9 mouse cellular contexts compared by ENCODE assay signal in the genomic region with DNA sequence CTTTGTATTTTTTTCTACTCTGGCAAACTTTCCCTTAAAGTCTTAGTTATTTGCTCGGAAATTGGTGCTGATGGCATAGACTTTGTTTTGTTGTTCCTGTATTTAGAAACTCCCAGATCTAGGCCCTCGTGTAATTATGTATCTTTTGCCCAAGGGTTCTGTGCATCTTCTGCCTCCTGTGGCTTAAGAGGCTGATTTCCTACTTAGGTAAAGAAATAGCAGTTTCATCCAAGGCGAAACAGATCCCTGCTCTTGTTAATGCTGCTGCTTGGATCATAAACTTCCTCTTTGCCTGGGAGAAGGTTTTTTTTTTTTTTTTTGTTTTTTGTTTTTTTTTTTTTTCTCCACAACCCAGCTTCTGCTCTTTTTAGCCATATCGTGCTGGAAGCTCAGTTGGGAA. TPM values are rescaled to one million over a fixed set of nuclear protein-coding genes. Genes with fewer than 3 reads are reported as not detected.
DNase-seq lines count a peak whose midpoint lies in the region; ATAC-seq and TF ChIP-seq lines count a peak whose summit lies in the region.
"Had no signal": no experiment of that assay in that cellular context is flagged by ENCODE, and none has a peak within 500 bp of the region (broad histone marks: within the 10 kb centered on the region; RNA-seq: fewer than 3 reads in every experiment).

No protein-coding gene starts in this region.

- no peak for DNase-seq in layer of hippocampus, adult 2 months (ENCODE audit: low spot score in 2 of 2)
- no peak for DNase-seq in layer of hippocampus, adult 11-12 months (ENCODE audit: low spot score)
- DNase-seq in forebrain, embryonic 11.5 days (ENCODE audit: low spot score) = no peak
- no peak for DNase-seq in Muller cell, postnatal 12 days (ENCODE audit: inconsistent ontology term)
- no peak for DNase-seq in right cerebral cortex, postnatal 4 days
- no peak for DNase-seq in frontal cortex, postnatal 14 days (ENCODE audit: low spot score in 2 of 2)

- no peaks in the 10 kb centered on the region for H3K27me3 ChIP-seq in forebrain, embryonic 11.5 days (ENCODE audit: control insufficient read depth, insufficient read depth, low read length)
- H3K27me3 ChIP-seq in intestine, embryonic 16.5 days (replicated peaks; ENCODE audit: control insufficient read depth, insufficient read depth, low read length) = no peaks in the 10 kb centered on the region
- H3K27me3 ChIP-seq in neural tube, embryonic 13.5 days = no peaks in the 10 kb centered on the region

- 54% methylated on average over 4 of the region's 4 CpGs for whole genome bisulfite sequencing in forebrain, embryonic 11.5 days
- 43% methylated on average over 4 of the region's 4 CpGs for WGBS in intestine, embryonic 16.5 days
- 44% methylated on average over 4 of the region's 4 CpGs for WGBS in neural tube, embryonic 13.5 days

- peak overlapping the region; percentile 99 for H3K27ac ChIP-seq in layer of hippocampus, adult 2 months
- H3K27ac ChIP-seq in forebrain, embryonic 11.5 days (ENCODE audit: low read depth, low read length) = no peak overlapping the region
- peak overlapping the region; percentile 36; the same call in 1 of the 2 replicates for H3K27ac ChIP-seq in intestine, embryonic 16.5 days (ENCODE audit: low read length)
- H3K27ac ChIP-seq in neural tube, embryonic 13.5 days (replicated peaks) = no peak overlapping the region

- peak overlapping the region; percentile 84; the same call in 1 of the 2 replicates for H3K4me3 ChIP-seq in layer of hippocampus, adult 2 months
- no peak overlapping the region for H3K4me3 ChIP-seq in forebrain, embryonic 11.5 days (ENCODE audit: low read depth, low read length)
- no peak overlapping the region for H3K4me3 ChIP-seq in intestine, embryonic 16.5 days (ENCODE audit: low read length)
- no peak overlapping the region for H3K4me3 ChIP-seq in neural tube, embryonic 13.5 days

- no peak overlapping the region for H3K9ac ChIP-seq in forebrain, embryonic 11.5 days (ENCODE audit: low read length)
- no peak overlapping the region for H3K9ac ChIP-seq in intestine, embryonic 16.5 days (ENCODE audit: low read depth, low read length)
- H3K9ac ChIP-seq in neural tube, embryonic 13.5 days = no peak overlapping the region

- H3K4me1 ChIP-seq in forebrain, embryonic 11.5 days (replicated peaks; ENCODE audit: control insufficient read depth, insufficient read depth, low read length) = 0 out of 2 replicates have a peak, but pooled peaks cover 6% of the 10 kb centered on the region
- no peaks in the 10 kb centered on the region for H3K4me1 ChIP-seq in intestine, embryonic 16.5 days (ENCODE audit: control insufficient read depth, insufficient read depth, low read length)
- H3K4me1 ChIP-seq in neural tube, embryonic 13.5 days (replicated peaks) = peaks cover 22% of the 10 kb centered on the region

- TF ChIP-seq CTCF in layer of hippocampus, adult 2 months (conservative IDR thresholded peaks at IDR 0.05) = no peak

- H3K36me3 ChIP-seq in forebrain, embryonic 11.5 days (ENCODE audit: control insufficient read depth, insufficient read depth, low read length) = no peaks in the 10 kb centered on the region
- no peaks in the 10 kb centered on the region for H3K36me3 ChIP-seq in intestine, embryonic 16.5 days (ENCODE audit: control insufficient read depth, insufficient read depth, low read length)
- H3K36me3 ChIP-seq in neural tube, embryonic 13.5 days = no peaks in the 10 kb centered on the region
- H3K36me3 ChIP-seq: G1E had no signal

- H3K4me2 ChIP-seq in forebrain, embryonic 11.5 days (ENCODE audit: low read depth, low read length, severe bottlenecking) = peak overlapping the region; percentile 91; the same call in 1 of the 2 replicates
- peak overlapping the region; percentile 26; the same call in 1 of the 2 replicates for H3K4me2 ChIP-seq in intestine, embryonic 16.5 days (ENCODE audit: low read depth, low read length)
- H3K4me2 ChIP-seq in neural tube, embryonic 13.5 days = peak overlapping the region; percentile 96; the same call in 1 of the 2 replicates

- no peak for ATAC-seq in forebrain, embryonic 11.5 days (replicated peaks; ENCODE audit: low FRiP score)
- ATAC-seq in intestine, embryonic 16.5 days = no peak
- no peak for ATAC-seq in neural tube, embryonic 13.5 days (ENCODE audit: low read depth)

- H3K9me3 ChIP-seq in forebrain, embryonic 11.5 days (ENCODE audit: control insufficient read depth, low read length) = no peaks in the 10 kb centered on the region
- H3K9me3 ChIP-seq in intestine, embryonic 16.5 days (ENCODE audit: control insufficient read depth, low read length) = no peaks in the 10 kb centered on the region
- no peaks in the 10 kb centered on the region for H3K9me3 ChIP-seq in neural tube, embryonic 13.5 days

RNA-seq across cellular contexts. Expression of a gene that starts 2.3 kb away (rescaled TPM):
- total RNA-seq in layer of hippocampus, adult 2 months (2021) = 100 to 1,000 TPM in 1 of 2 experiments, 10 to 100 TPM in 1; 98.7 to 101 TPM
- 60.7 and 62.7 TPM in 2 replicates for polyA plus RNA-seq in forebrain, embryonic 11.5 days (2014; fragmentation: Nextera tagmentation; extraction: Ambion mirVana)
- 68.6 and 74.6 TPM in 2 replicates for polyA plus RNA-seq in intestine, embryonic 16.5 days (2015; fragmentation: Nextera tagmentation; extraction: Ambion mirVana)
- polyA plus RNA-seq in neural tube, embryonic 13.5 days (2015; fragmentation: Nextera tagmentation; extraction: Ambion mirVana) = 77.6 and 79.5 TPM in 2 replicates

Comparison
In these comparisons a context has a peak if more than half of its experiments do, and no peak if none do; other contexts are left out.
1. H3K27ac ChIP-seq: peak in layer of hippocampus, adult 2 months (single experiment) and intestine, embryonic 16.5 days (single experiment); none in forebrain, embryonic 11.5 days (single experiment) and neural tube, embryonic 13.5 days (single experiment).
2. H3K4me2 ChIP-seq: peak in every context shown above with its lines; median percentile 96 in neural tube, embryonic 13.5 days; 91 in forebrain, embryonic 11.5 days; 26 in intestine, embryonic 16.5 days.